Mouse (Mus musculus): ENCODE data around the gene Sfn.

Gene Sfn

DNA sequence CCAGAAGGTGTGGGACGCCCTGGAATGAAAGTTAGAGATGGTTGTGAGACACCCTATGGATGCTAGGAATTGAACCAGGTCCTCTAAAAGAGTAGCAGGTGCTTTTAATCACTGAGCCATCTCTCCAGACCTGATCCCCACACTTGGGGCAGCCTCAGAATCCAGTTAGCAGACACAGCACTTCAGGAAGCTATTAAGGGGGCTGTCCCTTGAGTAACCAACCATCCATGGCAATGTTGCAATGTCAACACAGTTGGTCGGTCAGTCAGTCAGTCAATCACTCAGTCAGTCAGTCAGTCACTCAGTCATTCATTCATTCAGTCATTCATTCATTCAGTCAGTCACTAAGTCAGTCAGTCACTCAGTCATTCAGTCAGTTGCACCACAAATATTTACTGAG lies 26.5 kb upstream of the Sfn start:
- peak; percentile 48 for DNase-seq (ENCODE audit: low read depth, low spot score)
- H3K27me3 ChIP-seq (ENCODE audit: control insufficient read depth, insufficient read depth, low read length, poor library complexity, severe bottlenecking) = no peaks in the 10 kb centered on the region
- no peaks in the 10 kb centered on the region; the same call in 1 of the 2 replicates for H3K36me3 ChIP-seq (ENCODE audit: control insufficient read depth, insufficient read depth, low read length, poor library complexity, severe bottlenecking)

DNA sequence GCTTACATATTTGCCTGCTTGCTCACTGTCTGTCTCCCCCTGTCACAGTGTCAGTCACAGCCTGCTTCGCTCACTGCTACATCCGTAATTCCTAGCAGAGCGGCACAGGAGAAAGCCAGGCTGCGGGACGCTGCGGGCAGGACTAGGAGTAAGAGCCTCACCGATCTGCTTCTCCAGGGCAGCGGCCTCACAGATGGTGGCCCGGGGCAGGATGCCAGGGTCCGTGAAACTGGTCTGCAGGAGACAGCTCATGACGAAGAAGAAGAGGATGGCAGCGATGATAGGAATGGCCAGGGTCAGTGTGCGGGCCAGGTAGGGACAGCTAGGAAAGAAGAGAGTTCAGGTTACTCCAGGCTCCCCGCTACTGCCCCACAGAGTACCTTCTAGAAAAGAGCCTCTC lies 25.1 kb upstream of the Sfn start:
- Histone ChIP-seq H3K27me3 (ENCODE audit: control insufficient read depth, insufficient read depth, low read length, poor library complexity, severe bottlenecking) (no peaks in the 10 kb centered on the region), H3K36me3 (ENCODE audit: control insufficient read depth, insufficient read depth, low read length, poor library complexity, severe bottlenecking) (no peaks in the 10 kb centered on the region; the same call in 1 of the 2 replicates)
- DNase-seq (ENCODE audit: low read depth, low spot score) = no peak

DNA sequence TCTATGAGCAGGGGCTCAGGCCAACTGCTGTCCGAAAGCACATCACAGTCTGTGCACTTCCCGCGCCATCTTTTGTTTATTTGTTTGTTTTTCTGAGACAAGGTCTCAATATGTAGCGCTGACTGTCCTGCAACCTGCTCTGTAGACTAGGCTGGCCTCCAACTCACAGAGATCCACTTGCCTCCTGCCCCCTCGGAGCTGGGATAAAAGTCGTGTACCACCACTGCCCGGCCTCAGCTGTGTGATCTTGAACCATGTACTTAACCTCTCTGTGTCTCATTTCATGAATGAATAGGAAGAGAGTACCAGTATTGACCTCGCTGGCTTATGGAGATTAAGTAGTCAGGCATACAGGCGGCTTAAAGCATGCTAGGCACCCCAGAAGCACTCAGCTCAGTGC lies 24.7 kb upstream of the Sfn start:
- no peak for DNase-seq (ENCODE audit: low read depth, low spot score)
- Histone ChIP-seq H3K36me3 (ENCODE audit: control insufficient read depth, insufficient read depth, low read length, poor library complexity, severe bottlenecking) (no peaks in the 10 kb centered on the region; the same call in 1 of the 2 replicates), H3K27me3 (ENCODE audit: control insufficient read depth, insufficient read depth, low read length, poor library complexity, severe bottlenecking) (no peaks in the 10 kb centered on the region)

DNA sequence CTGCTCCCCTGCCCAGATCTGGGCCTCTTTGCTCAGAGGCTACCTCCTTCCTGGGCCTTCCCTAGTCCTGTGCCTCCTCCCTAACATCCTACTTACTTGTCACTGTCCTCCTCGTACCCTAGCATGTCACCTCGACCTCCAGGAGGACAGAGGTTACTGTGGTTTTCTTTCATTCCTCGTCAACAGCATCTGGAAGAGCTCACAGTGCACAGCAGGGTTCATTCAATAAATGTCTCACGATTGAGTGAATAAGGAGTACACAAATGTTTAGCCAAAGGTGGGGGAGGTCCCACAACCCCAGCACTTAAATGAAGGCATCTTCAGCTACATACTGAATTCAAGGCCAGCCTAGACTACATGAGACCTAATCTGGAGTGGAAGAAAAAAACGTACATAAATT lies 24.3 kb upstream of the Sfn start:
- Histone ChIP-seq H3K36me3 (ENCODE audit: control insufficient read depth, insufficient read depth, low read length, poor library complexity, severe bottlenecking) (no peaks in the 10 kb centered on the region; the same call in 1 of the 2 replicates), H3K27me3 (ENCODE audit: control insufficient read depth, insufficient read depth, low read length, poor library complexity, severe bottlenecking) (no peaks in the 10 kb centered on the region)
- no peak for DNase-seq (ENCODE audit: low read depth, low spot score)

DNA sequence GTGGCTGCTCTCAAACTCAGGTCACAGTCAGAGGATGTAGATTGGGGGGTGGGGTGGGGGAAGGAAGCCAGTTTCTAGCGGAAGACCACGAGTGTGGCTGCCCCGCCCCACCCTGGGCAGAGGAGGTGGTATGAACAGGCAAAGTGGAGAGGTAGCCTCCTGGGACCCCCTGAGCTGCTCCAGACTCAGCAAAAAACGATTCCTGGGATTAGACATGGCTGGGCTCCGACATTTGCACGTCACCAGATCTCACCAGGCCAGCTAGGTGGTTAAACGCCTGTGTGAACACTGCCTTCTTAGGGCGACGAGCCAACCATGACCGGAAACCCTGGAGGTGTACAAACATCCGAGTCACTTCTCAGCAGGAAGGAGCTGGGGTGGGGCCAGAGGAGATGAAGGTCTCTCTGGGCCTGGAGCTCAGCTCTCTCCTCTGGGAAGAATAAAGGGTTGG lies 23.7 kb upstream of the Sfn start:
- DNase-seq (ENCODE audit: low read depth, low spot score) = peak; percentile 87

DNA sequence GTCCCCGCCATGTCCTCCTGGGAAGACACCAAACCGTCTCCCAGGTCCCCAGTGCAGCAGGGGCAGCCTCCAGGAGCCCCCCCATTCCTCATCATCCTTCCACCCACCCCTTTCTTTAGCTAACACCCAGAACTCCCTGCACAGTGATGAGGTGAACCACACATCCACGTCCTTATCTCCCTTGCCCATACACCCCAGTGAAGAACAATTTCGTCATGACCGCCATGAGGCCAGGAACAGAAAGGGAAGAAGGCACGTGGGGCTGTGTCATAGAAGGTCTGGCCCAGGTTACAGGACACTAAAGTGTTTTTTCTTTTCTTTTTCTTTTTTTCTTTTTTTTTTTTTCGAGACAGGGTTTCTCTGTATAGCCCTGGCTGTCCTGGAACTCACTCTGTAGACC lies 22.9 kb upstream of the Sfn start:
- Histone ChIP-seq H3K36me3 (ENCODE audit: control insufficient read depth, insufficient read depth, low read length, poor library complexity, severe bottlenecking) (no peaks in the 10 kb centered on the region; the same call in 1 of the 2 replicates), H3K27me3 (ENCODE audit: control insufficient read depth, insufficient read depth, low read length, poor library complexity, severe bottlenecking) (no peaks in the 10 kb centered on the region)
- no peak for DNase-seq (ENCODE audit: low read depth, low spot score)

More for the DNA sequence above, 23.7 kb upstream of the Sfn start:
- Histone ChIP-seq H3K36me3 (ENCODE audit: control insufficient read depth, insufficient read depth, low read length, poor library complexity, severe bottlenecking) (no peaks in the 10 kb centered on the region; the same call in 1 of the 2 replicates), H3K27me3 (ENCODE audit: control insufficient read depth, insufficient read depth, low read length, poor library complexity, severe bottlenecking) (no peaks in the 10 kb centered on the region)

DNA sequence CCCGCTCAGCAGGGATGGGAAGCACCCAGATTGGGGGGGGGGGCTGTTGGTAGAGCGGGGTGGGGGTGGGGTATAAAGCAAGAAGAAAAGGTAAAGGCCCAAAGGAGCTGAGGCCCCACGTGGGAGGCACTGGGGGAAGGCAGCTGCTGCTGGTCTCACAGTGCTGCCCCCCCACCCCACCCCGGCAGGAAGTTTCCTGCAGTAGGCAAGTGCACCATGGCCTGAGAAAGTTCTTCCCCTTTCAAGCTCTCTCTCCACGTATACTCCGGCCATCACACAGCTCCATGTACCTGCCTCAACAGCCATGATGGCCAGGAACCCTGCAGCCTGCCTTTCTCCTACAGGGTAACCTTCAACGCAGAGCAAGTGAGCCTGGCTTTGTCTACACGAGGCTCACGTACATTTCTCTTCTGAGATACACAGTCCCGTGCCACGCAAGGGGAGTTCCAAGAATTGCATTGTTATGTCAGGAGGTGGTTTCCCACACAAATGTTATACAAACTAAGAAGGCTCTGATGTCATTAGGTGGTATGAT lies 20.3 kb upstream of the Sfn start:
- H3K27me3 ChIP-seq (ENCODE audit: control insufficient read depth, insufficient read depth, low read length, poor library complexity, severe bottlenecking) = no peaks in the 10 kb centered on the region
- peaks cover 4% of the 10 kb centered on the region; the same call in 1 of the 2 replicates for H3K36me3 ChIP-seq (ENCODE audit: control insufficient read depth, insufficient read depth, low read length, poor library complexity, severe bottlenecking)
- peak; percentile 93 for DNase-seq (ENCODE audit: low read depth, low spot score)

DNA sequence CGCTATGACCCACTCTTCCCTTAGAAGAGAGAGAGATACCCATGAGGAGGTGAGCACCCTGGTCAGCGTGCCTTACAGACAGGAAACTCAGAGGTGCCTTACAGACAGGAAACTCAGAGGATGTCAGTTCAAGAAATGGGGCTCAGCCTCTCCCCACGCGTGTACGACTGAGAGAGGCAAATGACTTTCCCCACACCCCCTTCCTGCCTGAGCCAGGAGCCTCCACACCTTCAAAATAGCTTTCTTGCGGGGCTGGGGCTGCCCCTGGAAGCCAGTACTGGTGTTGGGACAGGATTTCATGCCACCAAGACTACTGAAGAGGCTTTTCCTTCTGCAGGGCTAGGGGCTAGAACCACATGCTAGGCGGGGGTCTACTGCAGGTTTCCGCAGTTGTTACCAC lies 18.7 kb upstream of the Sfn start:
- Histone ChIP-seq H3K36me3 (ENCODE audit: control insufficient read depth, insufficient read depth, low read length, poor library complexity, severe bottlenecking) (peaks cover 11% of the 10 kb centered on the region; the same call in 1 of the 2 replicates), H3K27me3 (ENCODE audit: control insufficient read depth, insufficient read depth, low read length, poor library complexity, severe bottlenecking) (no peaks in the 10 kb centered on the region)
- DNase-seq (ENCODE audit: low read depth, low spot score) = peak; percentile 81

DNA sequence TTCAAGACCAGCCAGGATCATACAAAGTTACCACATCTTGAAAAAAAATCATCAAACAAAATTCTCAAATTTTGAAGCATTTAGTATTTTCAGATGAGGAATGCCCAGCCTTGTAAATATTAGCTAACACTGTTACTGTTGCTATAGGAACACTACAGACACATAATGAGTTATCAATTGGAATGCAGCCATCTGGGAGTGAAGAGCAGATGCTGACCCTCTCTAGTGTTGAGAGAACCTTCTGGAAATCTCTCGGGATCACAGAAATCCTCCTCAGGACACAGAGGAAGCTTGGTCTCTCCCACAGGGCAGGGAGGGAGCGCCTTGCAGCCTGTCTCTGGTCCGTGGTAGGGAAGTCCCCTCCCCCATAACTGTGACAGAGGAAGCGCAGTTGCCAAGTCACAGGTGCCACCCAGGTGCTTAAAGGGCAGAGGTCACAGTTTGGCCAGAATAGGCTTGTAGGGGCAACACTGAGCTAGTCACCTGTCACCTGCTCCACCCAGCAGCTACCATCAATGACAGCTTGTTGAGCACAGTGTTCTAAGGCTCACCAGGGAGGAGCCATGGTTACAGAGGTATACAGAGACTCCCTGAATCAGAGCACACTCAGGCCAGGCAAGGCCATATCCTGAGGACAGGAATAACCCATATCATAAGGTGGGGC lies 17.6 kb upstream of the Sfn start:
- peak; percentile 68 for DNase-seq (ENCODE audit: low read depth, low spot score)
- no peaks in the 10 kb centered on the region for H3K27me3 ChIP-seq (ENCODE audit: control insufficient read depth, insufficient read depth, low read length, poor library complexity, severe bottlenecking)
- peaks cover 11% of the 10 kb centered on the region; the same call in 1 of the 2 replicates for H3K36me3 ChIP-seq (ENCODE audit: control insufficient read depth, insufficient read depth, low read length, poor library complexity, severe bottlenecking)

DNA sequence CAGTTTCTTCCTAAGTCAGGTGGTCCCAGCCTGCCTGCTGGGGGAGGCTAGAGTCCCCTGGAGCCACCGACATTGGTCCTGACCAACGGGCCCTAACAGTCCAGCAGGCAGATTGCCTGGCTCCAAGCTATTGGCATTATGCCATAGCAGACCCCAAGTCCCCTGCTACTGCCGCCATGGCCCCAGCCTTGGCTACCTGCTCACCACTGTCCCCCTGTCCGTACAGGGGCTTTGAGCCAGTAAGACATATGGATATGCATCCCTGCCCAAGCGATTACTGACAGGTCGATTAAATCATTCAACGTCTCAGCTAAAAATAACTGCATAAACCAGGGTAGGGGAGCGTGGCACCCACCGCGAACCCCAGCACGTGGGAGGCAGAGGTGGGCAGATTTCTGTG lies 16.0 kb upstream of the Sfn start:
- DNase-seq (ENCODE audit: low read depth, low spot score) = no peak
- Histone ChIP-seq H3K36me3 (ENCODE audit: control insufficient read depth, insufficient read depth, low read length, poor library complexity, severe bottlenecking) (peaks cover 14% of the 10 kb centered on the region; the same call in 1 of the 2 replicates), H3K27me3 (ENCODE audit: control insufficient read depth, insufficient read depth, low read length, poor library complexity, severe bottlenecking) (no peaks in the 10 kb centered on the region)

DNA sequence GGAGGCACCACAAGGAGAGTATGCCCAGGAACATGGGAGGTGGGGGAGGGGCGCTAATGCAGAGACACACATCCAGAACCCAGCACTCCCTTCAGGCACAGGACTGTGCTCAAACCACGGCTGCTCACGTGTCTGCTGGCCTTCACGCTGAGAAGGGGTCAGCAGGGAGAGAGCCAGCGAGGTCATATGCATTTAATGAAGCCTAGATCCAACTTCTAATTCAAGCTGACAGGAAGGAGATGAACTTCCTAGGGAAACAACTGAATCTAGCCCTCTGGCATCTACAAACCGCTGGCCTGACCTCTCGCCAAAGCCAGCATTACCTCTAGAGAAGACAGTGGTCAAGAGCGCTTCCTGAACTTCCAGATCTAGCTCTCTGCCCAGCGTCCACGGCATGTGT lies 13.4 kb upstream of the Sfn start:
- no peaks in the 10 kb centered on the region for H3K27me3 ChIP-seq (ENCODE audit: control insufficient read depth, insufficient read depth, low read length, poor library complexity, severe bottlenecking)
- DNase-seq (ENCODE audit: low read depth, low spot score) = no peak

DNA sequence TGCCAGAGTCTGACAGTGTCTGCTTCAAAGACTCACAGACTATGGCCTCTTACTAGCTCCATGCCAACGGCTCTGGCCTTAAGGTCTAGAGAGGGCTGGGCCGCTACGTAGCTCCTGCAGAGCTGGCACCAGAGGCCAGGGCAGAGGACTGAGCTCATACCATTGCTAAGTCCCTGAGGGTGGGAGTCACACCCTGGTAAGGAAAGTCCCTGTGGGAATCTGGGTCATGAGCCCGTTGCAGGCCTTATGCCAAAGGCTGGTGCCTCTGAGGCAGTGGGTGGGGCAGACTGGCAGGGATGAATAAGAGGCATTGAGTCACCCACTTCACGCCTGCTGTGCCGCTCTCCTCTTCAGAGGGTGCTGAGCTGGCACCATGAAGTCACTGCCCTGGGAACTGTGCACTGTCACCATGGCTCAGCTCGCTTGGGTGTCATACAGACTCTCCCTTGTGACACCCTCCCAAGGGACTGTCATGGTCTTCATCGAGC lies 12.3 kb upstream of the Sfn start:
- peaks cover 28% of the 10 kb centered on the region for H3K36me3 ChIP-seq (ENCODE audit: control insufficient read depth, insufficient read depth, low read length, poor library complexity, severe bottlenecking)
- peak; percentile 77 for DNase-seq (ENCODE audit: low read depth, low spot score)

More for the DNA sequence above, 13.4 kb upstream of the Sfn start:
- H3K36me3 ChIP-seq (ENCODE audit: control insufficient read depth, insufficient read depth, low read length, poor library complexity, severe bottlenecking) = peaks cover 25% of the 10 kb centered on the region

DNA sequence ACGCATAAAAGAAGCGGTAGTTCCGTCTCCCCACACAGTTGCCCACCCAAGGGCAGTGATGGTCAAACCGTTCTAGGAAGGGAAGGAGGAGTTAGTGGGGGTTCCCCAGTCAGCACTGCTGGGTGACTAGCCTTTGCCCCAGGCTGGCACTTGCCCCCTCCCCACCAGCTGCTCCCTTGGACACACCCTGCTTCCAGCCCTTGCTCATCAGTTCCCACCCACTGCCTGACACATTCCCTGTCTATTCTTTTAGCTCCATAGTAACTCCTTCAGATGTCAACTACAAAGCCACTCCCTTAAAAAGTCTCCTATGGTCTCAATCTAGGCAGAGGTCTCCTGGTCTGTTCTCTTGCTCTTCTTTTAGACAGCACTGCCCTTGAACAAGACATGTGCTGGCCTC lies 11.9 kb upstream of the Sfn start:
- Histone ChIP-seq H3K36me3 (ENCODE audit: control insufficient read depth, insufficient read depth, low read length, poor library complexity, severe bottlenecking) (peaks cover 29% of the 10 kb centered on the region), H3K27me3 (ENCODE audit: control insufficient read depth, insufficient read depth, low read length, poor library complexity, severe bottlenecking) (no peaks in the 10 kb centered on the region)
- DNase-seq (ENCODE audit: low read depth, low spot score) = no peak

More for the DNA sequence above, 12.3 kb upstream of the Sfn start:
- no peaks in the 10 kb centered on the region for H3K27me3 ChIP-seq (ENCODE audit: control insufficient read depth, insufficient read depth, low read length, poor library complexity, severe bottlenecking)

DNA sequence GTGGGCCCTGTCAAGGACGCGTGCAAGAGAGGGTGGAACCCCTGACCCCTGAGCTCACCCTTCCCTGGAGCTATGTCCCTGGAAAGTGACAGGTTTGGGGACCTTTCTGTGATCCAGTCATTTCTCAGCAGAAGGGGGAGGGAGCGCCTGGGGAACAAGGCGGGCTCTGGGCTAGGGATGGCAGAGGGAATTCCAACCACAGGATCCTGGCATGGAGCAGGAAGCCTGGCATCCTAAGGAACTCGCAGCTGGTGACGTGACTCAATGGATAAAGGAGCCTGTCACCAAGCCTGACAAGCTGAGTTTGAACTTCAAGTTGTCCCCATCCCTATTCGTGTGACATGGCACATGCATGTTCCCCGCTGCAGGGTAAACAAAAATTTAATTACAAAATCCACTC lies 11.1 kb upstream of the Sfn start:
- H3K27me3 ChIP-seq (ENCODE audit: control insufficient read depth, insufficient read depth, low read length, poor library complexity, severe bottlenecking) = no peaks in the 10 kb centered on the region
- no peak for DNase-seq (ENCODE audit: low read depth, low spot score)

DNA sequence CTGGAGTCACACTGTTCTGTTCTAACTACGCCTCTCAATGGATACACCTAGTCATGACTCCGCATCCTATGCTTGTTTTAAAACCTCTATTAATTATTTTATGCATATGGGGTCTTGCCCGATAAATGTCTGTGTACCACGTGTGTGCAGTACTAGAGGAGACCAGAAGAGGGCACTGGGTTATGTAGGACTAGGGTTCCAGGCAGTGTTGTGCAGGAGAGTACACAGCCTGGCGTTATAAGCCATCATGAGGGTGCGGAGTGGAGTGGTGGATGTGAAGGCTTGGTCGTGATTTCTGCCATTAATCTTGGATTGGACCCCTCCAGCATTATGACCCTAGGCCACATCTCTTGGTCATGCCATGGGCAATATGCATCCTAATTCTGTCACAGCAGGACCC lies 10.4 kb upstream of the Sfn start:
- Histone ChIP-seq H3K27me3 (ENCODE audit: control insufficient read depth, insufficient read depth, low read length, poor library complexity, severe bottlenecking) (no peaks in the 10 kb centered on the region), H3K36me3 (ENCODE audit: control insufficient read depth, insufficient read depth, low read length, poor library complexity, severe bottlenecking) (peaks cover 34% of the 10 kb centered on the region)
- DNase-seq (ENCODE audit: low read depth, low spot score) = no peak

More for the DNA sequence above, 11.1 kb upstream of the Sfn start:
- peaks cover 34% of the 10 kb centered on the region for H3K36me3 ChIP-seq (ENCODE audit: control insufficient read depth, insufficient read depth, low read length, poor library complexity, severe bottlenecking)
